Mouse (Mus musculus): ENCODE measurements around the gene Ccr10. TPM values are rescaled to one million over a fixed set of nuclear protein-coding genes. Genes with fewer than 3 reads are reported as not detected.
"Not testable (repeated sequence)": the region's sequence is repeated elsewhere in the genome, so short reads cannot be mapped to it uniquely, and the experiment has no call there.

Ccr10 gene
- polyA plus RNA-seq, 1 experiment from 2014 or later: 0.24 TPM

DNA sequence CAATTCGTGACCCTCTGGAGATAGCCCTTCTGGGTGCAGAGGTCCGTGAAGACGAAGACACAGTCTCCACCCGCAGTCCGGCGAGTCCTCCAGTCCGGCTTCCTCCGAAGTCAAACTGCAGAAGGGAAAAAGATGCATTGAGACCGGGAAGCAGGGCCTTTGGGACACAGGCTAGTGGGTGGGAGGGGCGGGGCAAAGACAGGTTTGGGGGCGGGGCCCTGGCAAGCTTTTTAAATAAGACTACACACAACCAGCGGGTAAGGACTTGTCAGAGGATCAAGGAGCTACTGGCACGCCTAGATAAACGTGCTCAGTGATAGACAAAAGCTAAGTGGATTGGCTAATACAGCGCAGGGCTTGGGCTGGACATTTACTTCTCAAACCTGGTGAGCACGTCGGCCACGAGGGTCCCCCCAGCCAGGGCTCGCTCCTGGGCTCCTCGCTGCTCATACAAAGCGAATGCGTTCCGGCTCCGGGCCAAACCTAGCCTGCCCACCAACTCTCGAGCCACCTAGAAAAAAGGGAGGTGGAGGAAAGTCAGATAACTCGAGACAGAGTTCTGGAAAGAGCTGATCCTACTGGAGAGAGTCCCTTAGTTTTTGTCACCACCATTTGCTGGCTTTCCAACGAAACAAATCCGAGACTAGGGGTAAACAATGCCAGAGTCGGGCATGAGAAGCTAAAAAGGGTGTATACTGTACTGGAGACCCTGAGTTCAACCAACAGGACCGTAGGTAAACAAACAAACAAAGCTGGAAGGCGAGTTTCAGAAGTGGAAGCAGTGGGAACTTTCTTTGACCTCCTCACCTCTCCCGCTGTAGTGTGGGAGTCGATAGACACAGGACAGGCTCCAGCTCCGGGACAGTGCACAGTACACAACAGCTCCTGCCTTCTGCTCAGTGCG is 10.3 kb downstream of the Ccr10 start:
- 27% methylated on average over 35 of the region's 35 CpGs for WGBS
- Histone ChIP-seq H3K27ac (ENCODE audit: low read depth, low read length) (no peak overlapping the region), H3K36me3 (ENCODE audit: control insufficient read depth, insufficient read depth, low read length) (peaks cover 52% of the 10 kb centered on the region), H3K9ac (ENCODE audit: low read depth, low read length) (0 out of 2 replicates have a peak overlapping the region, but pooled peaks have one; percentile 28), H3K27me3 (ENCODE audit: control insufficient read depth, insufficient read depth, low read length) (peaks cover 48% of the 10 kb centered on the region), H3K4me1 (ENCODE audit: control insufficient read depth, insufficient read depth, low read length) (peaks cover 37% of the 10 kb centered on the region), H3K4me2 (replicated peaks; ENCODE audit: low read depth, low read length) (peak overlapping the region; percentile 60), H3K9me3 (ENCODE audit: control insufficient read depth, low read length) (no peaks in the 10 kb centered on the region), H3K4me3 (ENCODE audit: low read length) (peak overlapping the region; percentile 34; the same call in 1 of the 2 replicates)
- ATAC-seq (ENCODE audit: low FRiP score, low TSS enrichment): no peak

DNA sequence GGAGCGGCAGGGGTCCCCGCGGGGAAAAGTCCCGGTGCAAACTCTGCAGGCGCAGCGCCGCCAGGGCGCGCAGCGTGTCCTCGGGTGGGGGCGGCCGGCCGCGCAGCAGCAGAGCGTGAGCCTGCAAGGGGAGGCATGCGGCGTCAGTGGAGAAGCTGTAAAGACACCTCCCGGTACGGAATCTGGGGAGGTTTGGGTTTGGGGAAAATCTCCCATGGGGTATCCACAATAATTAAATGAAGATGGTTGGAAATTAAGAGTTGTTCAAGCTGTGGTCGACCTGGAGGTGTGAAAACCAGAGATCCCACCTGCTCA is 10.9 kb downstream of the Ccr10 start:
- Histone ChIP-seq H3K27ac (ENCODE audit: low read depth, low read length) (no peak overlapping the region), H3K9me3 (ENCODE audit: control insufficient read depth, low read length) (no peaks in the 10 kb centered on the region), H3K9ac (ENCODE audit: low read depth, low read length) (peak overlapping the region; percentile 28; the same call in 1 of the 2 replicates), H3K4me3 (ENCODE audit: low read length) (peak overlapping the region; percentile 34), H3K27me3 (ENCODE audit: control insufficient read depth, insufficient read depth, low read length) (peaks cover 48% of the 10 kb centered on the region), H3K4me2 (replicated peaks; ENCODE audit: low read depth, low read length) (peak overlapping the region; percentile 60), H3K4me1 (ENCODE audit: control insufficient read depth, insufficient read depth, low read length) (peaks cover 31% of the 10 kb centered on the region), H3K36me3 (ENCODE audit: control insufficient read depth, insufficient read depth, low read length) (peaks cover 52% of the 10 kb centered on the region)
- ATAC-seq (ENCODE audit: low FRiP score, low TSS enrichment): no peak
- 11% methylated on average over 21 of the region's 21 CpGs for WGBS

DNA sequence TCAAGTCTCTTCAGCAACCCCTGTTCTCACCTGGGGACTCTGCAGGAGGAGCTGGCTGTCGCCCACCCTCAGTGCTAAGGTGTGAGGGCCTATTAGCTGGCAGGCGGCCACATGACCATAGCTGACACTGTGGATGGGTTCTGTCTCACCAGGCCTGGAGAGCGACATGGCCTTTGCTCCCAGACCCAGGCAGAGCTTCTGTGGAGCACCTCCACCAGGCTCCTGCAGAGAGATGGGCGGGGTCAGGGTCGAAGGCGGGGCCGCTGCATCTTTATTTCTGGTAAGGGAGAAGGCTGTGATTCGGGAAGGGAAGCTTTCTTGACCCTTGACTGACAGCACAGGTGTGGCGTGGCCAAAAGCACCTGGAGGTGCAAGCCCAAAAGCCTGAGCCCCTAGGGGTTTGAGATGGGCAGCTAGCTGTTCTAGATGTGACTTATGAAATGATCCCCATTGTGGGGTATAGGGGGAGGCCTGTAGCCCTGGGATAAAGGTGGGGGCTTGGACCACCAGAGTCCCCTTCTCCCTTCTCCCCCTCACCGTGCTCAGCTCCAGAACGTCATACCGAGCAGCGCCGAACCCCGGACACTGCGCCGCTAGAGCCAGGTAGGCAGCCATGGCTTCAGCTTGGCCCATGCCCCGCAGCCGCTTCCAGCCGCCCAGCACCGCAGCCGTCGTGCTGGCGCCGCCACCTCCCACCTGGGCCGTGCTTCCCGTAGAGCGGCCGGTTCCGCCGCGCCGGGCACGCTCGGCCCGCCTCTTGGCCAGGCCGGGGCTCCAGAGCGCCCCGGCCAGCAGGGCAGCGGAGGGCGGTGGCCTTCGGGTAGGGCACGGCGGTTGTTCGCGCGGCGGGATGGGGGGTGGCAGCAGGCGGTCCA is 11.5 kb downstream of the Ccr10 start:
- peak overlapping the region; percentile 34 for H3K4me3 ChIP-seq (ENCODE audit: low read length)
- WGBS: 30% methylated on average over 49 of the region's 49 CpGs
- peak overlapping the region; percentile 60 for H3K4me2 ChIP-seq (replicated peaks; ENCODE audit: low read depth, low read length)
- H3K9me3 ChIP-seq (ENCODE audit: control insufficient read depth, low read length): no peaks in the 10 kb centered on the region
- H3K4me1 ChIP-seq (ENCODE audit: control insufficient read depth, insufficient read depth, low read length): peaks cover 25% of the 10 kb centered on the region
- H3K9ac ChIP-seq (ENCODE audit: low read depth, low read length): peak overlapping the region; percentile 28; the same call in 1 of the 2 replicates
- no peak overlapping the region for H3K27ac ChIP-seq (ENCODE audit: low read depth, low read length)
- ATAC-seq (ENCODE audit: low FRiP score, low TSS enrichment): peak; percentile 16; the same call in 1 of the 2 replicates
- H3K27me3 ChIP-seq (ENCODE audit: control insufficient read depth, insufficient read depth, low read length): peaks cover 48% of the 10 kb centered on the region
- H3K36me3 ChIP-seq (ENCODE audit: control insufficient read depth, insufficient read depth, low read length): peaks cover 52% of the 10 kb centered on the region

DNA sequence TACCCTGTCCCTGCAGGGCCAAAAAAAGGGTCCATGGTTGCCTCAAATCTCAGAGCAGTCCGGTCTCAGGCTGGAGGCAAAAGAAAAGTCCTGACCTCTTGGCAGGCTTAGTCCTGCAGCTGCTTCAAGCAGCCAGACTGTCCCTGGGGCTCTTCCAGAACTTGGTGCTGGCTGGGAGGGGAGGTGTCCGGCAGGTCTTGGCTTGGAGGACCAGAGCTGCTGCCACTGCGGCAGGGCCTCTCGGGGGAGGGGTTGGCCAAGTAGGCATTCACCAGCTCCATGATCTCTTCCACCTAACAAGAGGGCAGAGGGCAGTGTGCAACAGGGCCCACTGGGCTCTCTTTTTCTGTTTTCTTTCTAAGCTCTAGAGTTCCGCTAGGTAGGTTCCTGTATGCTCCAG is 12.5 kb downstream of the Ccr10 start:
- WGBS: 57% methylated on average over 5 of the region's 5 CpGs
- Histone ChIP-seq H3K4me3 (ENCODE audit: low read length) (no peak overlapping the region), H3K9me3 (ENCODE audit: control insufficient read depth, low read length) (no peaks in the 10 kb centered on the region), H3K27ac (ENCODE audit: low read depth, low read length) (no peak overlapping the region), H3K4me2 (replicated peaks; ENCODE audit: low read depth, low read length) (no peak overlapping the region), H3K4me1 (ENCODE audit: control insufficient read depth, insufficient read depth, low read length) (peaks cover 15% of the 10 kb centered on the region; the same call in 1 of the 2 replicates), H3K9ac (ENCODE audit: low read depth, low read length) (no peak overlapping the region), H3K27me3 (ENCODE audit: control insufficient read depth, insufficient read depth, low read length) (peaks cover 42% of the 10 kb centered on the region), H3K36me3 (ENCODE audit: control insufficient read depth, insufficient read depth, low read length) (peaks cover 48% of the 10 kb centered on the region)
- ATAC-seq (ENCODE audit: low FRiP score, low TSS enrichment): no peak

DNA sequence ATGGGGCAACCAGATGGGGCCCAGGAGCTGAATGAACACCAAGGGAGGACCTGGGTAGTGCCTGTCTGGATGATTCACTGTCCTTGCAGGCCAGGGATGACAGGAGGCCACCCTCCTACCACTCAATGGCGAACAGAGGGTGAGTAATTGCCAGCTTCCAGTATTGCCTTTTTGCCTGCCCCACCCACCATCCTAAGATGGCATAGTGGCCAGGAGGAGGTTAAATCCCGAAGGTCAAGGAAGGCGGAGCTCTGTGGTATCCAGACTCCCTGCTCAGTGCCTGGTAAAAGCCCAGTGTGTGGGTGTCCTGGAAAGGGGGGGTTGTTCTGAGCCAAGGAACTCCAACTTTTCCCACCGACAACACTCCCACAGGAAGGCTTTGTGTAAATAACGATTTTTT is 12.9 kb downstream of the Ccr10 start:
- ATAC-seq (ENCODE audit: low FRiP score, low TSS enrichment): no peak
- H3K9ac ChIP-seq (ENCODE audit: low read depth, low read length): no peak overlapping the region
- whole genome bisulfite sequencing: 56% methylated on average over 5 of the region's 5 CpGs
- peaks cover 43% of the 10 kb centered on the region for H3K36me3 ChIP-seq (ENCODE audit: control insufficient read depth, insufficient read depth, low read length)
- no peak overlapping the region for H3K4me2 ChIP-seq (replicated peaks; ENCODE audit: low read depth, low read length)
- H3K4me3 ChIP-seq (ENCODE audit: low read length): no peak overlapping the region
- H3K4me1 ChIP-seq (ENCODE audit: control insufficient read depth, insufficient read depth, low read length): peaks cover 15% of the 10 kb centered on the region; the same call in 1 of the 2 replicates
- H3K9me3 ChIP-seq (ENCODE audit: control insufficient read depth, low read length): no peaks in the 10 kb centered on the region
- peaks cover 37% of the 10 kb centered on the region for H3K27me3 ChIP-seq (ENCODE audit: control insufficient read depth, insufficient read depth, low read length)
- H3K27ac ChIP-seq (ENCODE audit: low read depth, low read length): no peak overlapping the region

DNA sequence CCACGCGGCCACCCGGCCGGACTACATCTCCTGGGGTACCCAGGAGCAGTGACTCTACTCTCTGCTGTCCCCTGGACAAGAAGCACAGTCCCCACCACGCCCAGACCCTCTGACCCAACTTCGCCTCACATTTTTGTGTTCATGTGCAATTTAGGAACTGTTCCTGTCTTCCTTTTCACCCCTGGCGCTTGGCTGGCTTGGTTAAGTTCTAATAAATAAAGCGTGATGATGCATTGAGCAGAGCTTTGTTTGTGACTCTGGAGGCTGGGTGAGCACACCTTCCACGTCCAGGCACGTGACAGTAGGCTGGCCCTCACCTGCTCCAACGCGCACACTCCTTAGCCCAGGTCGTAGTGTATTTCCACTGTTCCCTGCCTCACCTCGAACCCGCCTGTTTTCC is 13.7 kb downstream of the Ccr10 start:
- Histone ChIP-seq H3K4me3 (ENCODE audit: low read length) (no peak overlapping the region), H3K4me1 (ENCODE audit: control insufficient read depth, insufficient read depth, low read length) (peaks cover 15% of the 10 kb centered on the region; the same call in 1 of the 2 replicates), H3K36me3 (ENCODE audit: control insufficient read depth, insufficient read depth, low read length) (peaks cover 36% of the 10 kb centered on the region), H3K27me3 (ENCODE audit: control insufficient read depth, insufficient read depth, low read length) (peaks cover 30% of the 10 kb centered on the region), H3K4me2 (replicated peaks; ENCODE audit: low read depth, low read length) (no peak overlapping the region), H3K9ac (ENCODE audit: low read depth, low read length) (no peak overlapping the region), H3K27ac (ENCODE audit: low read depth, low read length) (no peak overlapping the region), H3K9me3 (ENCODE audit: control insufficient read depth, low read length) (no peaks in the 10 kb centered on the region)
- WGBS: 86% methylated on average over 15 of the region's 15 CpGs
- no peak for ATAC-seq (ENCODE audit: low FRiP score, low TSS enrichment)

DNA sequence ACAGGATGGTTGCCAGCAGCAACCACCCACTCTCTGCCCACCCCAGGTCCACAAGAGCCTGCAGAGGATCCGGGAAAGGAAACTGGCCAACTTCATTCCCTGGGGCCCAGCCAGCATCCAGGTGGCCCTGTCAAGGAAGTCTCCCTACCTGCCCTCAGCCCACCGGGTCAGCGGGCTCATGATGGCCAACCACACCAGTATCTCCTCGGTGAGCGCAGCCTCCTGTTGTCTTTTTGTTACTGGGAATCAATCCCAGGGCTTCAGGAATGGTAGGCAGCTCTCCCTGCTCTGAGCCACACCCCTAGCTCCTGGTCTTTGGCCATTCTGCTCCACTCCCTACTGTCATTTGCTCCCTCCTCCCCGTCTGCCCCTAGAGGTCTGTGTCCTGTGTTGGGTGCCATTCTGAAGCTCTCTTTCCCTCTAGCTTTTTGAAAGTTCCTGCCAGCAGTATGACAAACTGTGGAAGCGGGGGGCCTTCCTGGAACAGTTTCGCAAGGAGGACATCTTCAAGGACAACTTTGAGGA is 14.2 kb downstream of the Ccr10 start:
- Histone ChIP-seq H3K27me3 (ENCODE audit: control insufficient read depth, insufficient read depth, low read length) (peaks cover 25% of the 10 kb centered on the region), H3K4me1 (ENCODE audit: control insufficient read depth, insufficient read depth, low read length) (peaks cover 20% of the 10 kb centered on the region; the same call in 1 of the 2 replicates), H3K36me3 (ENCODE audit: control insufficient read depth, insufficient read depth, low read length) (peaks cover 31% of the 10 kb centered on the region)
- H3K27ac ChIP-seq (ENCODE audit: low read depth, low read length); H3K4me3 ChIP-seq (ENCODE audit: low read length); H3K9ac ChIP-seq (ENCODE audit: low read depth, low read length); H3K4me2 ChIP-seq (replicated peaks; ENCODE audit: low read depth, low read length); H3K9me3 ChIP-seq (ENCODE audit: control insufficient read depth, low read length); ATAC-seq (ENCODE audit: low FRiP score, low TSS enrichment): not testable (repeated sequence)
- WGBS: 81% methylated on average over 5 of the region's 8 CpGs

DNA sequence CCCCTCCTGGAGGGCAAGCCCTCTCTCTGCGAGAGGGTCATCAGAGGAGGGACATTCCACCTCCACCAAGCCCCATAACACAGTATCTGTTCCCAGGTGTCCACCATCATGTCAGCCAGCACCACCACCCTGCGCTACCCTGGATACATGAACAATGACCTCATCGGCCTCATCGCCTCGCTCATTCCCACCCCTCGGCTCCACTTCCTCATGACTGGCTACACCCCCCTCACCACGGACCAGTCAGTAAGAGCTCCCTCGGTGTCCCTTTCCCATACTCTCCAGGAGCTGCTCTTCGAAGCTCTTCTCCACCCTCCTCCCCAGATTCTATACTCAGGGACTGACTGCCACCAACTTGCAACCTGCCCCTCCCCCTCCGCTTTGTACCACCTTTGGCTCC is 15.1 kb downstream of the Ccr10 start:
- H3K9ac ChIP-seq (ENCODE audit: low read depth, low read length); ATAC-seq (ENCODE audit: low FRiP score, low TSS enrichment): not testable (repeated sequence)
- H3K4me1 ChIP-seq (ENCODE audit: control insufficient read depth, insufficient read depth, low read length): peaks cover 24% of the 10 kb centered on the region

More for the DNA sequence above, 15.1 kb downstream of the Ccr10 start:
- WGBS: 78% methylated on average over 8 of the region's 10 CpGs
- not testable (repeated sequence) for H3K9me3 ChIP-seq (ENCODE audit: control insufficient read depth, low read length); H3K4me2 ChIP-seq (replicated peaks; ENCODE audit: low read depth, low read length); H3K4me3 ChIP-seq (ENCODE audit: low read length); H3K27ac ChIP-seq (ENCODE audit: low read depth, low read length)
- Histone ChIP-seq H3K27me3 (ENCODE audit: control insufficient read depth, insufficient read depth, low read length) (peaks cover 21% of the 10 kb centered on the region), H3K36me3 (ENCODE audit: control insufficient read depth, insufficient read depth, low read length) (peaks cover 30% of the 10 kb centered on the region)
